Mouse (Mus musculus) spleen, postnatal 4 days (tissue): Measurements from ENCODE around the gene Pla1a.
"Not testable (repeated sequence)": the region's sequence is repeated elsewhere in the genome, so short reads cannot be mapped to it uniquely, and the experiment has no call there.

Experiments used
- DNase-seq, 2 experiments: peaks; one replicate each; pipeline ENCODE4 v3.0.0; 2022; ENCODE audit warnings: low spot score in 2 of 2

The Pla1a gene

GRCm38 (mm10) chr16:38432498-38433425 lies at the start of gene Pla1a:
Gene Pla1a (minus strand): TSS chr16:38433145.
- no peak for DNase-seq

- no peak for DNase-seq
These were observed 48.4 kb upstream of the Pla1a start for GRCm38 (mm10) chr16:38481327-38481726.

- DNase-seq, result no peak
These were observed 45.4 kb upstream of the Pla1a start for GRCm38 (mm10) chr16:38478296-38478695.

GRCm38 (mm10) chr16:38477241-38477608 lies 44.3 kb upstream of the Pla1a start:
- DNase-seq, result not testable (repeated sequence)

- DNase-seq, result peak in 1 of 2 experiments; percentile 76
These were observed 43.6 kb upstream of the Pla1a start for GRCm38 (mm10) chr16:38476312-38477240.

GRCm38 (mm10) chr16:38475681-38476311 lies 42.9 kb upstream of the Pla1a start:
- DNase-seq, result no peak

GRCm38 (mm10) chr16:38474677-38475286 lies 41.8 kb upstream of the Pla1a start:
- no peak for DNase-seq

GRCm38 (mm10) chr16:38473661-38474060 lies 40.7 kb upstream of the Pla1a start:
- no peak for DNase-seq

GRCm38 (mm10) chr16:38472507-38472873 lies 39.5 kb upstream of the Pla1a start:
- no peak for DNase-seq

GRCm38 (mm10) chr16:38471697-38472506 lies 39.0 kb upstream of the Pla1a start:
- no peak for DNase-seq

GRCm38 (mm10) chr16:38469437-38469836 lies 36.5 kb upstream of the Pla1a start:
- DNase-seq, result no peak

- no peak for DNase-seq
These were observed 35.7 kb upstream of the Pla1a start for GRCm38 (mm10) chr16:38468706-38469018.

- no peak for DNase-seq
These were observed 35.2 kb upstream of the Pla1a start for GRCm38 (mm10) chr16:38467917-38468705.

- no peak for DNase-seq
These were observed 34.4 kb upstream of the Pla1a start for GRCm38 (mm10) chr16:38467091-38467916.

- DNase-seq, result no peak
These were observed 33.1 kb upstream of the Pla1a start for GRCm38 (mm10) chr16:38466089-38466488.

GRCm38 (mm10) chr16:38463305-38463704 lies 30.4 kb upstream of the Pla1a start:
- no peak for DNase-seq

- DNase-seq, result no peak
These were observed 29.2 kb upstream of the Pla1a start for GRCm38 (mm10) chr16:38462161-38462560.

GRCm38 (mm10) chr16:38461749-38462148 lies 28.8 kb upstream of the Pla1a start:
- DNase-seq, result no peak

- DNase-seq, result no peak
These were observed 27.0 kb upstream of the Pla1a start for GRCm38 (mm10) chr16:38459990-38460389.
